Mouse (Mus musculus) forebrain, embryonic 14.5 days (tissue): ENCODE results near the gene Katna1. TPM values are rescaled to one million over a fixed set of nuclear protein-coding genes. Genes with fewer than 3 reads are reported as not detected.
A peak's percentile ranks its signal among the peaks of the same experiment; 100 is the strongest.

Experiments
- ATAC-seq: fragments of 200-750 bp; cut with Nextera tagmentation; 2 replicates; pipeline ENCODE4 v1.8.0; 2017; ENCODE audit warnings: mild to moderate bottlenecking, moderate library complexity
- DNase-seq: peaks from one replicate; pipeline ENCODE4 v3.0.0-alpha.2; 2015; ENCODE audit warnings: low spot score
- H3K27ac ChIP-seq: fragments of 300-500 bp; sonication (generic); 2 replicates; pipeline ENCODE4 v1.5.1; 2014; ENCODE audit warnings: low read depth, mild to moderate bottlenecking, control low read depth, low read length, moderate library complexity
- H3K27me3 ChIP-seq: fragments of 300-500 bp; sonication (generic); replicated peaks from 2 replicates; pipeline ENCODE4 v1.6.1; 2014; ENCODE audit warnings: low read length, control low read depth, mixed read lengths; ENCODE audit not compliant: control insufficient read depth, insufficient read depth
- H3K36me3 ChIP-seq: fragments of 300-500 bp; sonication (generic); 2 replicates; pipeline ENCODE4 v1.6.1; 2014; ENCODE audit warnings: low read length, control low read depth; ENCODE audit not compliant: control insufficient read depth, insufficient read depth
- H3K4me1 ChIP-seq: fragments of 300-500 bp; sonication (generic); 2 replicates; pipeline ENCODE4 v1.6.1; 2014; ENCODE audit warnings: antibody characterized with exemption, low read length, control low read depth; ENCODE audit not compliant: control insufficient read depth, insufficient read depth
- H3K4me2 ChIP-seq: fragments of 300-500 bp; sonication (generic); 2 replicates; pipeline ENCODE4 v1.6.1; 2014; ENCODE audit warnings: mild to moderate bottlenecking, control low read depth, low read length
- H3K4me3 ChIP-seq: fragments of 300-500 bp; sonication (generic); 2 replicates; pipeline ENCODE4 v1.5.1; 2014; ENCODE audit warnings: low read depth, low read length, control low read depth
- H3K9ac ChIP-seq: fragments of 300-500 bp; sonication (generic); 2 replicates; pipeline ENCODE4 v1.6.1; 2014; ENCODE audit warnings: mild to moderate bottlenecking, low read length, control low read depth, moderate library complexity
- H3K9me3 ChIP-seq: fragments of 300-500 bp; sonication (generic); replicated peaks from 2 replicates; pipeline ENCODE4 v1.6.1; 2016; ENCODE audit warnings: low read length, control low read depth, mixed read lengths; ENCODE audit not compliant: control insufficient read depth
- WGBS: fragments of 180-500 bp; shearing (Covaris S2); extraction: QIAGEN DNeasy Blood & Tissue Kit; methylation state at CpG from one replicate; pipeline ENCODE4 v1.1.7; 2014; 5-methylcytosine and 5-hydroxymethylcytosine counted together
- polyA plus RNA-seq: library from polyadenylated mRNA; unstranded; fragments of >200 nt; fragmentation: Nextera tagmentation; extraction: Ambion mirVana; gene quantifications from 2 replicates; pipeline ENCODE4 v1.2.1, GENCODE M21; 2014

The Katna1 gene
- 45.2 and 45.9 TPM in 2 replicates for polyA plus RNA-seq

- H3K27me3 ChIP-seq = no peaks in the 10 kb centered on the region
- DNase-seq (peak; percentile 96), ATAC-seq (peak; percentile 99)
- no peaks in the 10 kb centered on the region for H3K9me3 ChIP-seq
- no peak within 1 kb of the TSS for H3K27ac ChIP-seq
- H3K9ac ChIP-seq = peak within 1 kb of the TSS; percentile 77
- WGBS = under 1% methylated on average over 49 of the region's 49 CpGs
- H3K4me1 ChIP-seq = no peaks in the 10 kb centered on the region
- no peaks in the 10 kb centered on the region for H3K36me3 ChIP-seq
- peak within 1 kb of the TSS; percentile 81 for H3K4me3 ChIP-seq
- peak within 1 kb of the TSS; percentile 89 for H3K4me2 ChIP-seq
These were observed at the start of gene Katna1 for GRCm38 (mm10) chr10:7725751-7726500. Katna1 (plus strand) TSS chr10:7726000.

GRCm38 (mm10) chr10:7680731-7681301 lies 45.0 kb upstream of the Katna1 start, which contains the start of the genes Pcmt1 and Lats1:
Pcmt1 (minus strand) TSS chr10:7681136.
Lats1 (plus strand) TSS chr10:7681214.
- Histone ChIP-seq H3K4me3 (peak within 1 kb of the TSS; percentile 99), H3K27ac (peak within 1 kb of the TSS; percentile 94), H3K4me2 (peak within 1 kb of the TSS; percentile 69), H3K36me3 (peaks cover 35% of the 10 kb centered on the region), H3K9me3 (no peaks in the 10 kb centered on the region), H3K4me1 (peaks cover 19% of the 10 kb centered on the region), H3K27me3 (no peaks in the 10 kb centered on the region), H3K9ac (peak within 1 kb of the TSS; percentile 99)
- under 1% methylated on average over 64 of the region's 65 CpGs for WGBS
- DNase-seq (peak; percentile 88), ATAC-seq (peak; percentile 91)

GRCm38 (mm10) chr10:7681343-7682025 lies 44.3 kb upstream of the Katna1 start:
- Histone ChIP-seq H3K9ac (peak overlapping the region; percentile 99), H3K36me3 (peaks cover 28% of the 10 kb centered on the region), H3K4me1 (peaks cover 19% of the 10 kb centered on the region), H3K27ac (peak overlapping the region; percentile 94), H3K27me3 (no peaks in the 10 kb centered on the region), H3K4me3 (peak overlapping the region; percentile 99), H3K9me3 (no peaks in the 10 kb centered on the region), H3K4me2 (peak overlapping the region; percentile 69)
- ATAC-seq (peak; percentile 81), DNase-seq (peak; percentile 80)
- under 1% methylated on average over 60 of the region's 64 CpGs for WGBS

GRCm38 (mm10) chr10:7682249-7682648 lies 43.6 kb upstream of the Katna1 start:
- H3K4me1 ChIP-seq = peaks cover 19% of the 10 kb centered on the region
- H3K9ac ChIP-seq = peak overlapping the region; percentile 99

GRCm38 (mm10) chr10:7686902-7687301 lies 38.9 kb upstream of the Katna1 start:
- Histone ChIP-seq H3K27me3 (no peaks in the 10 kb centered on the region), H3K4me3 (no peak overlapping the region), H3K4me1 (peaks cover 12% of the 10 kb centered on the region), H3K36me3 (peaks cover 7% of the 10 kb centered on the region), H3K9ac (no peak overlapping the region), H3K9me3 (no peaks in the 10 kb centered on the region), H3K27ac (no peak overlapping the region), H3K4me2 (no peak overlapping the region)
- ATAC-seq = no peak
- DNase-seq = no peak
- 95% methylated on average over 6 of the region's 6 CpGs for WGBS

More at GRCm38 (mm10) chr10:7682249-7682648, 43.6 kb upstream of the Katna1 start:
- H3K4me3 ChIP-seq = peak overlapping the region; percentile 99
- ATAC-seq = no peak
- 52% methylated on average over 3 of the region's 3 CpGs for WGBS
- H3K27ac ChIP-seq = no peak overlapping the region
- no peak for DNase-seq
- H3K36me3 ChIP-seq = peaks cover 20% of the 10 kb centered on the region
- no peaks in the 10 kb centered on the region for H3K27me3 ChIP-seq
- peak overlapping the region; percentile 69 for H3K4me2 ChIP-seq
- H3K9me3 ChIP-seq = no peaks in the 10 kb centered on the region

GRCm38 (mm10) chr10:7695286-7695685 lies 30.5 kb upstream of the Katna1 start:
- DNase-seq = no peak
- Histone ChIP-seq H3K27me3 (no peaks in the 10 kb centered on the region), H3K9ac (no peak overlapping the region), H3K36me3 (peaks cover 68% of the 10 kb centered on the region), H3K9me3 (no peaks in the 10 kb centered on the region), H3K4me3 (no peak overlapping the region), H3K27ac (no peak overlapping the region), H3K4me1 (no peaks in the 10 kb centered on the region), H3K4me2 (no peak overlapping the region)
- ATAC-seq = no peak

- no peak overlapping the region for H3K9ac ChIP-seq
- no peak overlapping the region for H3K4me3 ChIP-seq
- WGBS = 86% methylated on average over 3 of the region's 3 CpGs
- no peak overlapping the region for H3K4me2 ChIP-seq
- H3K27ac ChIP-seq = no peak overlapping the region
- H3K4me1 ChIP-seq = no peaks in the 10 kb centered on the region
- DNase-seq (no peak), ATAC-seq (no peak)
- no peaks in the 10 kb centered on the region for H3K9me3 ChIP-seq
- H3K27me3 ChIP-seq = no peaks in the 10 kb centered on the region
- peaks cover 81% of the 10 kb centered on the region for H3K36me3 ChIP-seq
These were observed 25.7 kb upstream of the Katna1 start for GRCm38 (mm10) chr10:7700120-7700519.

- Histone ChIP-seq H3K36me3 (peaks cover 85% of the 10 kb centered on the region), H3K4me3 (no peak overlapping the region), H3K4me1 (no peaks in the 10 kb centered on the region), H3K4me2 (no peak overlapping the region), H3K27me3 (no peaks in the 10 kb centered on the region), H3K27ac (no peak overlapping the region), H3K9ac (no peak overlapping the region), H3K9me3 (no peaks in the 10 kb centered on the region)
- WGBS = 96% methylated on average over 6 of the region's 6 CpGs
- ATAC-seq = no peak
- no peak for DNase-seq
These were observed 23.2 kb upstream of the Katna1 start for GRCm38 (mm10) chr10:7702586-7702985.
